Mouse (Mus musculus) lung, postnatal 14 days (tissue): ENCODE data around the gene Hist1h1d.
"Not testable (repeated sequence)": the region's sequence is repeated elsewhere in the genome, so short reads cannot be mapped to it uniquely, and the experiment has no call there.

Experiments used
- DNase-seq: peaks from one replicate; pipeline ENCODE4 v3.0.0; 2021

Gene Hist1h1d

GRCm38 (mm10) chr13:23550761-23551145 lies 2.3 kb upstream of the Hist1h1d start:
- no peak for DNase-seq

GRCm38 (mm10) chr13:23551146-23551834 lies 1.8 kb upstream of the Hist1h1d start, which contains the start of gene Hist1h4f:
Gene Hist1h4f, minus strand, starts transcription at chr13:23551648.
- peak; percentile 82 for DNase-seq

- DNase-seq = no peak
These were observed 839 bp upstream of the Hist1h1d start for GRCm38 (mm10) chr13:23551931-23552914.

GRCm38 (mm10) chr13:23554393-23554792 lies 1.3 kb downstream of the Hist1h1d start:
- no peak for DNase-seq

GRCm38 (mm10) chr13:23554925-23555838 lies 2.1 kb downstream of the Hist1h1d start:
- DNase-seq = peak; percentile 70

GRCm38 (mm10) chr13:23555839-23556416 lies 2.9 kb downstream of the Hist1h1d start:
- DNase-seq = peak; percentile 64

GRCm38 (mm10) chr13:23556906-23557305 lies 3.8 kb downstream of the Hist1h1d start:
- DNase-seq = no peak

- not testable (repeated sequence) for DNase-seq
These were observed 7.6 kb downstream of the Hist1h1d start for GRCm38 (mm10) chr13:23560699-23561098.

GRCm38 (mm10) chr13:23561531-23561882 lies 8.4 kb downstream of the Hist1h1d start:
- DNase-seq = not testable (repeated sequence)

- peak; percentile 93 for DNase-seq
These were observed 9.0 kb downstream of the Hist1h1d start, which contains the start of gene Hist1h3e for GRCm38 (mm10) chr13:23561883-23562659. Gene Hist1h3e, minus strand, starts transcription at chr13:23562369.

GRCm38 (mm10) chr13:23562699-23563462 lies 9.8 kb downstream of the Hist1h1d start:
- DNase-seq = no peak

- no peak for DNase-seq
These were observed 11.4 kb downstream of the Hist1h1d start for GRCm38 (mm10) chr13:23564482-23564881.

GRCm38 (mm10) chr13:23570261-23571021 lies 17.4 kb downstream of the Hist1h1d start:
- DNase-seq = not testable (repeated sequence)

- peak; percentile 50 for DNase-seq
These were observed 18.0 kb downstream of the Hist1h1d start, which contains the start of the genes Hist1h2ae and Hist1h2bg for GRCm38 (mm10) chr13:23571022-23571503. Gene Hist1h2ae, minus strand, starts transcription at chr13:23571220. Gene Hist1h2bg, plus strand, starts transcription at chr13:23571396.

GRCm38 (mm10) chr13:23571504-23572217 lies 18.6 kb downstream of the Hist1h1d start:
- DNase-seq = not testable (repeated sequence)

- no peak for DNase-seq
These were observed 19.4 kb downstream of the Hist1h1d start for GRCm38 (mm10) chr13:23572218-23573033.

GRCm38 (mm10) chr13:23573034-23573897 lies 20.2 kb downstream of the Hist1h1d start:
- not testable (repeated sequence) for DNase-seq
